ENCODE assay signal across 17 mouse cellular contexts in genomic region chr4:82483871-82484270, GRCm38 (mm10).
DNase-seq lines count a peak whose midpoint lies in the region; ATAC-seq and TF ChIP-seq lines count a peak whose summit lies in the region.
"Had no signal": no experiment of that assay in that cellular context is flagged by ENCODE, and none has a peak within 500 bp of the region (broad histone marks: within the 10 kb centered on the region; RNA-seq: fewer than 3 reads in every experiment).

No protein-coding gene starts in this region.

- peaks cover 69% of the 10 kb centered on the region for H3K4me1 ChIP-seq in forebrain, embryonic 15.5 days
- H3K4me1 ChIP-seq in forebrain, embryonic 14.5 days (ENCODE audit: control insufficient read depth, insufficient read depth, low read length): peaks cover 15% of the 10 kb centered on the region; the same call in 1 of the 2 replicates
- H3K4me1 ChIP-seq in intestine, postnatal 0 days (replicated peaks; ENCODE audit: control insufficient read depth, insufficient read depth, low read length): no peaks in the 10 kb centered on the region

- no peaks in the 10 kb centered on the region for H3K27me3 ChIP-seq in forebrain, embryonic 15.5 days
- H3K27me3 ChIP-seq in forebrain, embryonic 14.5 days (replicated peaks; ENCODE audit: control insufficient read depth, insufficient read depth, low read length): no peaks in the 10 kb centered on the region
- H3K27me3 ChIP-seq in intestine, postnatal 0 days (replicated peaks; ENCODE audit: control insufficient read depth, insufficient read depth, low read length): no peaks in the 10 kb centered on the region
- H3K27me3 ChIP-seq: embryonic facial prominence, embryonic 13.5 days; forebrain, embryonic 13.5 days; limb, embryonic 12.5 days had no signal

- no peak for ATAC-seq in forebrain, embryonic 15.5 days (replicated peaks)
- ATAC-seq in forebrain, embryonic 14.5 days: no peak
- ATAC-seq in intestine, postnatal 0 days: no peak
- ATAC-seq: forebrain, embryonic 13.5 days had no signal

- no peak overlapping the region for H3K27ac ChIP-seq in forebrain, embryonic 15.5 days (replicated peaks)
- H3K27ac ChIP-seq in forebrain, embryonic 14.5 days (ENCODE audit: low read depth, low read length): no peak overlapping the region
- peak overlapping the region; percentile 57 for H3K27ac ChIP-seq in layer of hippocampus, adult 2 months
- H3K27ac ChIP-seq in intestine, postnatal 0 days (ENCODE audit: low read depth, low read length): no peak overlapping the region; the same call in 1 of the 2 replicates
- H3K27ac ChIP-seq: embryonic facial prominence, embryonic 13.5 days; forebrain, embryonic 13.5 days; limb, embryonic 12.5 days had no signal

- H3K36me3 ChIP-seq in forebrain, embryonic 15.5 days: peaks cover 12% of the 10 kb centered on the region
- peaks cover 13% of the 10 kb centered on the region for H3K36me3 ChIP-seq in forebrain, embryonic 14.5 days (ENCODE audit: control insufficient read depth, insufficient read depth, low read length)
- H3K36me3 ChIP-seq in intestine, postnatal 0 days (ENCODE audit: control insufficient read depth, insufficient read depth): peaks cover 5% of the 10 kb centered on the region; the same call in 1 of the 2 replicates

- no peak overlapping the region for H3K4me3 ChIP-seq in forebrain, embryonic 15.5 days
- H3K4me3 ChIP-seq in forebrain, embryonic 14.5 days (ENCODE audit: low read depth, low read length): no peak overlapping the region
- peak overlapping the region; percentile 35; the same call in 1 of the 2 replicates for H3K4me3 ChIP-seq in layer of hippocampus, adult 2 months
- H3K4me3 ChIP-seq in intestine, postnatal 0 days (ENCODE audit: low read depth, low read length): no peak overlapping the region
- H3K4me3 ChIP-seq: embryonic facial prominence, embryonic 13.5 days; forebrain, embryonic 13.5 days; limb, embryonic 12.5 days had no signal

- WGBS in forebrain, embryonic 15.5 days: 45% methylated on average over 1 of the region's 1 CpGs
- 50% methylated on average over 1 of the region's 1 CpGs for WGBS in forebrain, embryonic 14.5 days
- 12% methylated on average over 1 of the region's 1 CpGs for WGBS in intestine, postnatal 0 days

- no peak overlapping the region for H3K9ac ChIP-seq in forebrain, embryonic 15.5 days (replicated peaks)
- no peak overlapping the region for H3K9ac ChIP-seq in forebrain, embryonic 14.5 days (ENCODE audit: low read length)
- H3K9ac ChIP-seq in intestine, postnatal 0 days (ENCODE audit: low read depth, low read length): no peak overlapping the region
- H3K9ac ChIP-seq: embryonic facial prominence, embryonic 13.5 days; forebrain, embryonic 13.5 days; limb, embryonic 12.5 days had no signal

- H3K9me3 ChIP-seq in forebrain, embryonic 15.5 days: no peaks in the 10 kb centered on the region
- no peaks in the 10 kb centered on the region for H3K9me3 ChIP-seq in forebrain, embryonic 14.5 days (replicated peaks; ENCODE audit: control insufficient read depth, low read length)
- H3K9me3 ChIP-seq in intestine, postnatal 0 days (ENCODE audit: control insufficient read depth): no peaks in the 10 kb centered on the region
- H3K9me3 ChIP-seq: embryonic facial prominence, embryonic 13.5 days; forebrain, embryonic 13.5 days had no signal

- no peak for DNase-seq in forebrain, embryonic 14.5 days (ENCODE audit: low spot score)
- DNase-seq in layer of hippocampus, adult 2 months (ENCODE audit: low spot score in 2 of 2): no peak
- DNase-seq in layer of hippocampus, adult 18-20 months (ENCODE audit: low spot score in 2 of 2): no peak
- peak; percentile 44 for DNase-seq in R1 (ENCODE audit: low read depth, low spot score)
- no peak for DNase-seq in urinary bladder, postnatal 25 days (ENCODE audit: low spot score)
- DNase-seq in right cerebral cortex, adult 2 months (ENCODE audit: low spot score in 2 of 2): no peak
- DNase-seq: adrenal gland, postnatal 25 days; cerebellum, postnatal 25 days; gastrocnemius, postnatal 36 days; kidney, adult 11 months; midbrain, embryonic 14.5 days; thymus, postnatal 36 days had no signal

- peak overlapping the region; percentile 17; the same call in 1 of the 2 replicates for H3K4me2 ChIP-seq in forebrain, embryonic 15.5 days (replicated peaks)
- H3K4me2 ChIP-seq in forebrain, embryonic 14.5 days (ENCODE audit: low read length): no peak overlapping the region
- peak overlapping the region; percentile 27 for H3K4me2 ChIP-seq in intestine, postnatal 0 days (replicated peaks; ENCODE audit: low read depth)
- H3K4me2 ChIP-seq: embryonic facial prominence, embryonic 13.5 days; limb, embryonic 12.5 days had no signal

- no peak for TF ChIP-seq CTCF in layer of hippocampus, adult 2 months (conservative IDR thresholded peaks at IDR 0.05)
- no peak for TF ChIP-seq CTCF in intestine, postnatal 0 days (IDR thresholded peaks at IDR 0.05; ENCODE audit: low read depth)
